Comparison of ENCODE assay signal across 16 mouse cellular contexts in the genomic region with DNA sequence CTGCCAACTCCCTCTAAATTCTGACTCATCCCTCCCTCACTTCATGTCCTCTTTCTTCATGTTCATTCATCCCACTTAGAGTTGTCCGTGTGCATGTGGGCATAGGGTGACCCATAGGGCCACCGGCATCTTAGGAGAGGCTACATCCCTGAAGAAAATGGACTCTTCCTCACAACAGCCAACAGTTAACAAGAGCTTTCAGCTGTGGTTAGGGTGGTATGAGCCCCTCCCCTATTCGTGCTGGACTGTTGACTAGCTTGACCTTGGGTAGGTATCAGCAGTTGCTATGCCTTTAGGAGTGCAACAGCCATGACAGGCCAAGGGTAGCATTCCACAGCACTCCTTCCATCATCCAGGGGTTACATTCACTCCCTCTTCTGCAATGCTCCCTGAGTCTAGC.
DNase-seq lines count a peak whose midpoint lies in the region; ATAC-seq and TF ChIP-seq lines count a peak whose summit lies in the region.
"Had no signal": no experiment of that assay in that cellular context is flagged by ENCODE, and none has a peak within 500 bp of the region (broad histone marks: within the 10 kb centered on the region; RNA-seq: fewer than 3 reads in every experiment).

No protein-coding gene starts in this region.

- peak; percentile 49; the same call in 1 of the 2 replicates for ATAC-seq in stomach, embryonic 14.5 days (ENCODE audit: insufficient number of reproducible peaks, insufficient read depth, low FRiP score, low read depth)
- ATAC-seq in stomach, postnatal 0 days (ENCODE audit: low FRiP score, low TSS enrichment), result no peak
- ATAC-seq: forebrain, embryonic 15.5 days; intestine, embryonic 16.5 days had no signal

- no peak overlapping the region for H3K4me2 ChIP-seq in stomach, embryonic 14.5 days (replicated peaks; ENCODE audit: low read depth, low read length)
- no peak overlapping the region for H3K4me2 ChIP-seq in stomach, postnatal 0 days (replicated peaks; ENCODE audit: low read depth)
- H3K4me2 ChIP-seq: embryonic facial prominence, embryonic 12.5 days; forebrain, embryonic 15.5 days; heart, embryonic 13.5 days; hindbrain, embryonic 15.5 days had no signal

- no peaks in the 10 kb centered on the region for H3K9me3 ChIP-seq in stomach, embryonic 14.5 days (ENCODE audit: control insufficient read depth, low read depth, low read length)
- no peaks in the 10 kb centered on the region for H3K9me3 ChIP-seq in stomach, postnatal 0 days (ENCODE audit: control insufficient read depth, low read length)
- H3K9me3 ChIP-seq: embryonic facial prominence, embryonic 12.5 days; forebrain, embryonic 15.5 days; heart, embryonic 13.5 days; hindbrain, embryonic 15.5 days had no signal

- peak; percentile 12 for DNase-seq in adrenal gland, postnatal 10 days
- no peak for DNase-seq in adrenal gland, adult 18-20 months (ENCODE audit: low spot score in 2 of 2)
- no peak for DNase-seq in stomach, postnatal 0 days (ENCODE audit: low spot score)
- DNase-seq in adrenal gland, postnatal 25 days, result peak; percentile 5
- no peak for DNase-seq in retina, postnatal 1 day
- DNase-seq: cerebellum, adult 11-12 months; cerebellum, adult 9-10 months; cerebellum, postnatal 25 days; heart, postnatal 36 days had no signal

- H3K27me3 ChIP-seq in stomach, embryonic 14.5 days (ENCODE audit: control insufficient read depth, insufficient read depth, low read length), result no peaks in the 10 kb centered on the region
- H3K27me3 ChIP-seq in stomach, postnatal 0 days (ENCODE audit: control insufficient read depth, insufficient read depth, low read length), result no peaks in the 10 kb centered on the region
- H3K27me3 ChIP-seq: CH12.LX; embryonic facial prominence, embryonic 12.5 days; forebrain, embryonic 15.5 days; heart, embryonic 13.5 days; hindbrain, embryonic 15.5 days had no signal

- TF ChIP-seq EP300 in stomach, postnatal 0 days (optimal IDR thresholded peaks at IDR 0.05), result no peak

- no peaks in the 10 kb centered on the region for H3K4me1 ChIP-seq in stomach, embryonic 14.5 days (ENCODE audit: control insufficient read depth, insufficient read depth, low read length)
- H3K4me1 ChIP-seq in stomach, postnatal 0 days (replicated peaks; ENCODE audit: control insufficient read depth, insufficient read depth), result no peaks in the 10 kb centered on the region
- H3K4me1 ChIP-seq: embryonic facial prominence, embryonic 12.5 days had no signal

- no peak overlapping the region for H3K4me3 ChIP-seq in stomach, embryonic 14.5 days (ENCODE audit: low read depth, low read length)
- H3K4me3 ChIP-seq in stomach, postnatal 0 days (ENCODE audit: low read depth, low read length), result no peak overlapping the region
- H3K4me3 ChIP-seq: embryonic facial prominence, embryonic 12.5 days; forebrain, embryonic 15.5 days; heart, embryonic 13.5 days; hindbrain, embryonic 15.5 days had no signal

- no peaks in the 10 kb centered on the region for H3K36me3 ChIP-seq in stomach, embryonic 14.5 days (ENCODE audit: control insufficient read depth, insufficient read depth, low read length)
- H3K36me3 ChIP-seq in stomach, postnatal 0 days (ENCODE audit: control insufficient read depth, insufficient read depth, low read length), result no peaks in the 10 kb centered on the region
- H3K36me3 ChIP-seq: forebrain, embryonic 15.5 days; heart, embryonic 13.5 days; hindbrain, embryonic 15.5 days had no signal

- WGBS in stomach, embryonic 14.5 days, result 94% methylated on average over 3 of the region's 3 CpGs
- 93% methylated on average over 3 of the region's 3 CpGs for WGBS in stomach, postnatal 0 days

- TF ChIP-seq CTCF in stomach, postnatal 0 days (IDR thresholded peaks at IDR 0.05; ENCODE audit: low read depth), result no peak

- no peak overlapping the region for H3K9ac ChIP-seq in stomach, embryonic 14.5 days (replicated peaks; ENCODE audit: low read depth, low read length)
- H3K9ac ChIP-seq in stomach, postnatal 0 days (ENCODE audit: low read length), result no peak overlapping the region
- H3K9ac ChIP-seq: embryonic facial prominence, embryonic 12.5 days; forebrain, embryonic 15.5 days; heart, embryonic 13.5 days; hindbrain, embryonic 15.5 days had no signal

- H3K27ac ChIP-seq in stomach, embryonic 14.5 days (ENCODE audit: low read length), result no peak overlapping the region
- H3K27ac ChIP-seq in stomach, postnatal 0 days (replicated peaks), result no peak overlapping the region
- H3K27ac ChIP-seq: embryonic facial prominence, embryonic 12.5 days; forebrain, embryonic 15.5 days; heart, embryonic 13.5 days; hindbrain, embryonic 15.5 days had no signal

Comparison
In these comparisons a context has a peak if more than half of its experiments do, and no peak if none do; other contexts are left out.
1. DNase-seq: peak in adrenal gland, postnatal 10 days (single experiment) and adrenal gland, postnatal 25 days (single experiment); none in adrenal gland, adult 18-20 months (0 of 2), stomach, postnatal 0 days (single experiment) and retina, postnatal 1 day (single experiment).